Mouse (Mus musculus): ENCODE measurements around the gene Arpc1b.
A peak's percentile ranks its signal among the peaks of the same experiment; 100 is the strongest.
"Not testable (repeated sequence)": the region's sequence is repeated elsewhere in the genome, so short reads cannot be mapped to it uniquely, and the experiment has no call there.

The Arpc1b gene

DNA sequence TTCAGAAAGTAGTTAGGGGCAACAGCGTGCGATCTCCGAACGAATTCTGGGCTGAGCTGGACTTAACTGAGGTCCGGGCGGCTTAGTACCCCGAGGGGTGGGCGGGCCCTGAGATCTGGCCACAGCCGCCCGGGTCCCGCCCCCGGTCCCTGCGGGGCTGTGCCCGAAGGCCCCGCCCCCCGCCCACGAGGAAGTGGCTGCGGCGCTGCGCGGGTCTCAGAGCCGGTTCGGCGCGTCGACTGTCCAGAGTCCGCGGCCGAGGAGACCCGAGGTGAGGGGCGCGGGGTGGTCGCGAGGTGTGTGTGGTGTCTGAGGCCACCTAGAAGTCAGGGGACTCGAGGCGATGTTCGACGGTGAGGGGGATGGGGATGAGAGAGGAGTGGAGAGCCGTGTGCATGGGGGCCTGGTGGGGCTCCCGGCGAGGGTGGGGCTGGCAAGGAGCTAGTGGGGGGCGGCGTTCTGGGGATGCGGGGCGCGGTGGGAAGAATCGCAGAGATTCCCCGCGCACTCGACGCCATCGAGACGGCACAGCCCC is at the start of gene Arpc1b:
Arpc1b (plus strand) TSS at position 145 of the 535 bp plus-strand sequence.
- no peak for DNase-seq (ENCODE audit: low spot score in 2 of 2)

DNA sequence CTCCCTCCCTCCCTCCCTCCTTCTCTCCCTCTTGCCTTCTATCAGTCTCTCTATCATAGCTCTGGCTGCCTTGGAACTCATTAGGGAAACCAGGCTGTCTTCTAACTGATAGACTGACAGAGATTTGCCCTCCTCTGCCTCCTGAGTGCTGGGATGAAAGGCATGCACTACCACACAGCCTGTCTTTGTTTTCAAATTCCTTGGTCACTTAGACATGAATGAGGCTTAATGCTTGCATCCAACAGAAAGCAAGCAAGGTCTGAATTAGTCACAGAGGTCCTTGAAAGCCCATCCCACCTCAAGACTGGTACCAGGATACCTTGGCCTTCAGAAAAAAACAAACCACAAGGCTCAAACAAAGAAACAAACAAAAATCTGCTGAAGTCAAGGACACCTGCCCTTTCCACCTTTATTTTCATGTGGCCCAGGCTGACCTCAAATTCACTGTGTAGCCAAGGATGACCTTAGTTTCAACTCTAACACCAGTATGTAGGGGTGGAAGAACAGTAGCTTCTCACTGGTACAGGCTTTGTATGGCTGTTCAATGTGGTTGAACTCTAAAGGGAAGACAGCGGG is 49.2 kb upstream of the Arpc1b start:
- DNase-seq (ENCODE audit: low spot score in 2 of 2), result no peak

DNA sequence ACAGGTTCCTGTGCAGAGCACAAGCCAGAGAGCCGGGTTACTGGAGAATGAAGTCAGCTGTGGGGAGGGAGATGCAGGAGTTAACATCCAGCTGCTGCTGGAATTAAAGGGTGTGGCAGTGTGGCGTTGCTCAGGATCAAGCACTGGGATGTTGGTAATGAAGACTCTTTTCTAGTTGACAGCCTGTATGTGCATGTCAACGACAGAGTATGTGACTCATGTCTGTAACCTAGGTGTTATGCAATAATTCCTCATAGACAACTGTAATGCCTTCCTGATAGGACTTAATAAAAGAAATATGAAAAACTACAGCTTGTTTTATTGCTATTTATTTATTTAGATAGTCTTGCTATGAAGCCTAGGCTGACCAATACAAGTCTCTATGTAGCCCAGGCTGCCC is 45.2 kb upstream of the Arpc1b start:
- DNase-seq (ENCODE audit: low spot score in 2 of 2), result no peak

DNA sequence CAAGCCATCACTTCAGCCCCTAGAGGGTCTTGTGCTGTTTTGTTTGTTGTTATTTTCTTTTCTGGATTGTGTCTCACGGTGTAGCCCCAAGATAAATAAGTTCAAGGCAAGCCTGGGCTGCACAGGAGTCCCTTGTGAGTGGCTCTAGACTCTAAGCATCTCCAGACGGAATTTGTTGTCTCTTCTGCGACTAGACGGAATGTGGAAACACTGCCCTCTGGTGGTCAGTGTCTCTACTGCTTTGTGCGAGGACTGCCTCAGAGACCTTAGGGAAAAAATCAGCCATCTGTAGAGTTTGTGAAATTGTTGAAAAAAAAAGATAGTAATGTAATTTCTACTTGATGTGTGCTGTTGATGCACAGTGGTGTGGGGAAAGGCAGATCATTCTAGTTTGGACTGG is 44.3 kb upstream of the Arpc1b start:
- DNase-seq (ENCODE audit: low spot score in 2 of 2), result peak in 1 of 2 experiments; percentile 70

DNA sequence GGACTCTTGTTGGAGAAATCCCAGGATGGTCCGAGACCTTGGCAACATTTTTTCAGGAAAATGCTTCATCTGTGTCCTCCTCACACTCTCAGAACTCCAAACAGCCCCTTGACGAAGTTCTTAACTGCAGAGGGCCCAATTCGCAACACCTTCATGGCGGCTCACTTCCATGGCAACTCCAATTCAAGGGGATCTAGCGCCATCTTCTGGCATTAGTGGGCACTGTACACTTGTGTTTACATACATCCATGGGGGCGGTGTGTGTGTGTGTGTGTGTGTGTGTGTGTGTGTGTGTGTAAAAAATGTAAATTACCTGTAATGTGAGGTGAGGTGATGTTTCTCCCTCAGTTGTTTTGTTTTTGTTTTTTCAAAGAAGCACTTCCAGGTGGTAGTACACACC is 42.7 kb upstream of the Arpc1b start:
- DNase-seq (ENCODE audit: low spot score in 2 of 2), result no peak

DNA sequence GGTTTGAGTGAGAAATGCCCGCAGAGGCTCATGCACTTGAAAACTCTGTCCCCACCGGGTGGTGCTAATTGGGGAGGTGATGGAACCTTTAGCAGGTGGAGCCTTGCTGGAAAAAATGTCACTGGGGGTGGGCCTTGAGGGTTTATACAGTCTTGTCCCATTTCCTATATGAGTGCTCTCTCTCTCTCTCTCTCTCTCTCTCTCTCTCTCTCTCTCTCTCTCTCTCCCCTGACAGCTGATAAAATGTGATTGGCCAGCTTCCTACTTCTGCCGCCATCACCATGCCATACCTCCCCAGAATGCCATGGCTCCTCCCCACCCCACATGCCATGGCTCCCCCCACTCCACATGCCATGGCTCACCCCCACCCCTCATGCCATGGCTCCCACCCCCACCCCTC is 38.9 kb upstream of the Arpc1b start:
- DNase-seq (ENCODE audit: low spot score in 2 of 2), result no peak

DNA sequence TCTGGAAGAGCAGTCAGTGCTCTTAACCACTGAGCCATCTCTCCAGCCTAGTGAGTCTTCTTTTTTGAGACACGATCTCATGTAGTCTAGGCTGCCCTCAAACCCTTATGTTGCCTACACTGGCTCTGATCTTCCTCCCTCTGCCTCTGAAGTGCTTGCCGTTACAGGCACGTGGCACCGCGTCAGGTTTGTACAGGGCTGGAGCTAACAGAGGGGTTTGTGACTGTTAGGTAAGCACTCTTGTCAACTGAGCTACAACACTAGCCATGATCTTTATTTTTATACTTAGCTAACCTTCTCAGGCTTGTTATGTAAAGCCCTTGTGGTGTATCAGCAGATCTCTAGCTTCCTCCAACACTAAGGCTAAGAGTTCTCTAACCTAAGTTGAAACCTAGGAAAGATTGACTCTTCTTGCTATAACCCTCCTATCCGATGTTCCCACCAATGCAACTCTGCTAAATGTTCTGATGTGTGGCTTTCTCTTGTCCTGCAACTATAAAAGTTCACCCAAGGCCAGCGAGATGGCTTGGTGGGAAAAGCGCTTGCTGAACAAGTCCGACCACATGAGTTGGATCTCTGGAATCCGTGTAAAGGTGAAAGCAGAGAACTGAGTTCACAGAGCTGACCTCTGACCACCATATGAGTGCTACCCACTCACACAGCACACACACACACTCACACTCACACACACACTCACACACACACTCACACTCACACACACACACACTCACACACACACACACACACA is 32.0 kb upstream of the Arpc1b start:
- no peak for DNase-seq (ENCODE audit: low spot score in 2 of 2)

DNA sequence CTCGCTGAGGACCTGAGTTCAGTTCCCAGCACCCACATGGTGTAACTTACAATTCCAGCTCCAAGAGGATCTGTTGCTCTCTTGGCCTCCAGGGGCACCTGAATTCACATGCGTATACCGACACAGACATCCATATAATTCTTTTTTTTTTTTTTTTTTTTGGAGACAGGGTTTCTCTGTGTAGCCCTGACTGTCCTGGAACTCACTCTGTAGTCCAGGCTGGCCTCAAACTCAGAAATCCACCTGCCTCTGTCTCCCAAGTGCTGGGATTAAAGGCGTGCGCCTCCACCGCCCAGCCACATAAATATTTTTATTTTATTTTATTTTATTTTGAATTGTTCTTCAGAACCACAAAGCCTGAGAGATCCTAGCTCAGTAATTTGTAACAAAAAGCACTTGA is 30.8 kb upstream of the Arpc1b start:
- DNase-seq (ENCODE audit: low spot score in 2 of 2), result not testable (repeated sequence)

DNA sequence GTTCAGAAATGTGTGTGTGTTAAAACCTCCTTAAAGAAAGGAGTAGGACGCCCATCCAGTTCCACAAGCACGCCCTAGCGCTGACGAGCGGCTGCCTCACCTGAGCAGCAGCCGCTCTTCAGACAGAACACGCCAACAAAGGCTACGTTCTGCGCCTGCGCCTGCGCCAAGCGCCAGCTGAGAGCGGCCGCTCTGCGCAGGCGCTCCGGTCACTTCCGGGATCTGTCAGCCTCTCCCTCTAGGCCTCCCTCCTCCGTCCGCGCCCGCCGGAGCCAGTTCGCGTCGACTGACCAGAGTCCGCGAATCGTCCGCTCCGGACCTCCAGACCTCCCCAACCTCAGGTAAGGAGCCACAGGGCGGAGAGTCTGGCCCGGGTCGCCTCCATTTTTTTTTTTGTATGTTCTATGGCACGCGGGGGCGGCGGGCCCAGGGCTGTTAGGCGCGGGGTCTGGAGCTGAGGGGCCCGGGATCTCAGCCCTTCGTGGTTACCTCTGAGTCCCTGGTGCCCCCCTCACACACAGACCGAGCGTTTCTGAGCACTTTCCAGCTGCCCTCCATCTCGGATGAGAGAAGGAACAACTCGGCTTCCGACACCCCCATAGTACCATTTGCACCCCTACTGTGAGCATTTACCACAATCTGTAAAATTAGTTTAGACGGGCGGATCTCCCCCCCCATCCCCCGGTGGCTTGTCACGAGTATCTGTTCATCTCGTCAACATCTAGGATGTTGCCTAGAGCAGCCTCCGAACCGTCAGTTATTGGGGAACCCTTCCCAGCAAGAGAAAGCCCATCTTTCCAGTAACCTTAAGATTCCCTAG is 30.2 kb upstream of the Arpc1b start, which contains the start of the genes Arpc1a and Kpna7:
Arpc1a (plus strand) TSS at position 199 of the 820 bp plus-strand sequence.
Kpna7 (minus strand) TSS at position 399 of the 820 bp plus-strand sequence.
- DNase-seq (ENCODE audit: low spot score in 2 of 2), result peak; percentile 62 to 88

DNA sequence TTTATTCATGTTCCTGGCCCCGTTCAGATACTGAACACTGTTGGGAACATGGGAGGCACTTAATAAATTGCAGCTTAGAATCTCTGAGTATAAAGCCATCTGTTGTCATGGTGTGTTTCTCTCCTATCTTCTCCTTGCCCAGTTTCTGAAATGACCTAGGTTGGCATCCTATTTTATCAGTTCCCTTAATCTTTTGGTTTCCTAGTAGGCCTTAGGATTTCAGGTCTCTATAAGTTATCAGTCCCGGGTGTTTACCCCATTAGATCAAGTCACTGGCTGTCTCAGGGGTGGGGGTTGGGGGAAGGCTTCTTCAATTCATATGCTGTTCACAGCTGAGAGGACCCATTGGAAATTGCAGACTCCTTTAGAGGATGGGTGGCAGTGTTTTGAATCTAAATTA is 29.2 kb upstream of the Arpc1b start:
- no peak for DNase-seq (ENCODE audit: low spot score in 2 of 2)

DNA sequence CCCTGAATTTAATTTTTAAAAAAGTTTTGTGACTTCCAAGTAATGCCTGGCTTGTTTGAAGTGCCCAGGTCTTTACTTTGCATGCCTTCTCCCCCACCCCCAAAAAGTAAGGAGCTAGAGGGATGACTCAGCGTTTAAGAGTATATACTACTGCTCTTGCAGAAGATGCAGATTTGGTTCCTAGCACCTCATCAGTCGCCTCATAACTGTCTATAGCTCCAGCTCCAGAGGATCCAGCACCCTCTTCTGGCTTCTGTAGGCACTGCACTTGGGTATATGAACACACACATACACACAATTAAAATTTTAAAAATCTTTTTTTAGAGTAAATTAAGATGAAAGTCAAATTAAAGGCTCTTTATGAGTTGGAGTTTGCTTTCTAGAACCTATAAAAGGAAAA is 25.8 kb upstream of the Arpc1b start:
- no peak for DNase-seq (ENCODE audit: low spot score in 2 of 2)

DNA sequence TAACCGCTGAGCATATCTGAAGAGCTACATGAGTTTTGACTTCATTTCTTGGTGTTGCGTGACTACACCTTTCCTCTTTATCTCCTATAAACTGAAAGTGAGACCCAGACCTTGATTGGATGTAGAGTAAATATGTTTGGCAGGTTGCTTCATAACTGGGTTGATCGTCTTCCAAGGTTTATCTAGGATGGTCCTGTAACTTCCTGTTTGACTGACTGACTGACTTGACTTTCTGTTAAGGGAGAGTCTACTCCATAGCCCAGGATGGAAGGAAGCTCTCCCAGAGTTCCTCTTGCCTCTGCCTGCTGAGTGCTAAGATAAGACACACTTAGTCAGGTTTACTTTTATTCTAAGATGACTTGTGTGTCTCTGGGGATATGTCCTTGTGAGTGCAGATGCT is 24.1 kb upstream of the Arpc1b start:
- DNase-seq (ENCODE audit: low spot score in 2 of 2), result no peak

DNA sequence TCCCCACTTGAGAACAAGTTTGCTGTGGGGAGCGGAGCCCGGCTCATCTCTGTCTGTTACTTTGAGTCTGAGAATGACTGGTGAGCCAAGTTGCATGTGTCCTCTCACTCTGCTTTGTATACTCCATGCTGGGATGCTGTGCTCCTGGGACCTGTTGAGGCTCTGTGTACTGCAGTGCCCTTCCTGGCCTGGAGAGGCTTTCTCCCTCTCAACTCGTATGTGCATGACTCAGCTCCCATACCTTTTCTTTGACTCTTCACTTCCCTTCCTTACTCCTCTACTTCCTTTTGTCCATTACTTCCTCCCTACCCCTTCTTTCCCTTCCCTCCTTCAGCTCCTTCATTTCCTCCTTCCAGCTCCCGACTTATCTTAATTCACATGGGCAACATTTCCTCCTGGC is 17.8 kb upstream of the Arpc1b start:
- DNase-seq (ENCODE audit: low spot score in 2 of 2), result no peak

DNA sequence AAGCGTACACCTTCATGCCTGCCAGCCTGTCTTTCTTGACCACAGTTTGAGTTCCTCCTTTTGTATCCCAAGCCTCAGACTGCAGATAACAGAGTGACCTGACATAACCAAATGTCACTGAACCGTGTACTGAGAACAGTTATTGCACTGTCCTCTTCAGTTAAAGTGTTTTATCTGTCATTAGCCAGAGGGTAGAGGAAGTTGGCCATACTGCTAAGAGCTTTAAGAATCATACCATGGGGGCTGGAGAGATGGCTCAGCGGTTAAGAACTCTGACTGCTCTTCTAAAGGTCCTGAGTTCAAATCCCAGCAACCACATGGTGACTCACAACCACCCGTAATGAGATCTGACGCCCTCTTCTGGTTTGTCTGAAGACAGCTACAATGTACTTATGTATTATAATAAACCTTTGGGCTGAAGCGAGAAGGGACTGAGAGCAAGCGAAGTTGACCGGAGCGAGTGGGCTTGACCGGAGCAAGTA is 15.6 kb upstream of the Arpc1b start:
- DNase-seq (ENCODE audit: low spot score in 2 of 2), result no peak

DNA sequence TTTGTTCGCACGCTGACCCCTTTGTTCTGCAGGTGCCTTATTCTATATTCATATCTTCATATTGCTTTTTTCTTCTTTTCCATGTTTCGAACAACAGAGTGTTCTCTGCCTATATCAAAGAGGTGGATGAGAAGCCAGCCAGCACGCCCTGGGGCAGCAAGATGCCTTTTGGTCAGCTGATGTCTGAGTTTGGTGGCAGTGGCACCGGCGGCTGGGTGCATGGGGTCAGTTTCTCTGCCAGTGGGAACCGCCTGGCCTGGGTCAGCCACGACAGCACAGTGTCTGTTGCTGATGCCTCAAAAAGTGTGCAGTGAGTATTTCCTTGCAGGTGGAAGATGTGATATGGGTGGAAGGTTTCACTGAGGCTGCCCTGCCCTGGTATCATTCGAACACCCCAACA is 13.1 kb upstream of the Arpc1b start:
- DNase-seq (ENCODE audit: low spot score in 2 of 2), result no peak

DNA sequence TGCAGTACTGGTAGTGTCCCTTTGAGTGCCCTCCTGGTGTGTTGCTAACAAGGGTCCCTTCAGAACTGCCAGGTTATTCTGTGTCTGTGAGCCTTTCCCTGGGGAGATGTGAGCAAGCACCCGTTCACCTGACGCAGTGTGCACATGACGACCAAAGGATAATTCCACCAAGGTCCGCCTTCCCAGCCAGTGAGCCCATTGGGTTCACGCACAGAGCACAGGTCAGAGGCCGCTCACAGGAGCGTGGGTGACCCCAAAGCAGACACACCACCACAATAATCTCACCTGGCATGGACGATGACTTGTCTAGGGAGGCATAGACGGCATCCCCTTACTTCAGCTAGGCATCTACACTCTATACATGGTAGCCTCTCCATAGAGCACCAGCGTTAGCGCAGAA is 12.6 kb upstream of the Arpc1b start:
- not testable (repeated sequence) for DNase-seq (ENCODE audit: low spot score in 2 of 2)

DNA sequence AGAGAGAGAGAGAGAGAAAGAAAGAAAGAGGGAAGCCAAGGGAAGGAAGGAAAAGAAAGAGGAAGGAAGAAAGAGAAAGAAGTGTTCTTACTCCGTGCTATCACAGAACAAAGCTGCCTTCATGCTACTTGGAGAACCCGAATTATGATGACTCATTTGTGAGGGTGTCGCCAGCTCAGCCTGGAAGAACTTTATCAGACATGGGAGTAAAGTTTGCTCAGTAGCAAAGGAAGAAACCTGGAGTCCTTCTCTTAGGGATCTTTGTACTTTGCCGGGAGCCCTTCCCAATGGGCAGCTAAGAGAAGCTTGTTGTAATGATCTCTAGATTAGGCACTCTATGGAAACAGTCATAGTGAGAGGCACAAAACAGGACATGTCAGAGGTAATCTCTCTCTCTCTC is 11.3 kb upstream of the Arpc1b start:
- no peak for DNase-seq (ENCODE audit: low spot score in 2 of 2)

DNA sequence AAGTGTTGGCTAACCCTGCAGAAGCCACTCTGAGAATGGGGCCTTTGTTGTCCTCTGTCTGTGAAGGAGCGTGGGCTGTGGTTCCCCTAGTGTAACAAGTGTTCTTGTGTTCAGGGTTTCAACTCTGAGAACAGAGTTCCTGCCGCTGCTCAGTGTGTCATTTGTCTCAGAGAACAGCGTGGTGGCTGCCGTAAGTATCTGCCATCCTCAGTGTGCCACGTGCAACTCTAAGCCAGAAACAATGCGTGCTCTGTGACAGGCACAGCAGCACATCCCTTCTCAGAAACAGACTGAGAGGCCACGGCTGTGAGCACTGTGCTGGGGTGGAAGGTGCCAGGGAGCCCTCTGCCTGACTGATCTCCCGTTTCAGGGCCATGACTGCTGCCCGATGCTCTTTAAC is 9.7 kb upstream of the Arpc1b start:
- peak; percentile 50 to 57 for DNase-seq (ENCODE audit: low spot score in 2 of 2)

DNA sequence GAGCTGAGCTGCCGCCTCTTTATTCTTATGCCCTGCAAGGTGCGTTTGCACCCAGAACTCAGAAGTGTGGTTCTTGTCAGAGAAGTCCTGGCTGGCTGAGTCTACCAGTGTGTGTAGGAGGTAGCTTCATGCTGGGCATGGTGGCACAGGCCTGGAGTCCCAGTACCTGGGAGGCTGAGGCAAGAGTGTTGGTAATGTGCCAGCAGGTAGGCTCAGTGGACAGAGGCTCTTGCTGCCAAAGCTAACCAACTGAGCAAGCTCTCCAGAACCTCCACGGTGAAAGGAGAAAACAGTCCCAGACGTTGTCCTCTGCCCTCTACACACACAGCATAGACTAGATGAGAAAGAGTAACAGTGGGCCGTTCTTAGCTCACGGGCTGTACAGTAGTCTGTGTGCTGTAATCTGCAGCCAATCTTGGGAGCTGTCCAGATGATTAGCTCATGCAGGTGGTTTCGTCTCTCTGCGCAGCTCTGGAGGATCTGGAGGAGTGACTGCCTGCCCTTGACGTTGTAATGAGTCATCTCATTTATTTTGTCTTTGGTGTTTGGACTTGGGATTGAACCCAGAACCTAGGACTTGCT is 8.2 kb upstream of the Arpc1b start:
- DNase-seq (ENCODE audit: low spot score in 2 of 2), result no peak

DNA sequence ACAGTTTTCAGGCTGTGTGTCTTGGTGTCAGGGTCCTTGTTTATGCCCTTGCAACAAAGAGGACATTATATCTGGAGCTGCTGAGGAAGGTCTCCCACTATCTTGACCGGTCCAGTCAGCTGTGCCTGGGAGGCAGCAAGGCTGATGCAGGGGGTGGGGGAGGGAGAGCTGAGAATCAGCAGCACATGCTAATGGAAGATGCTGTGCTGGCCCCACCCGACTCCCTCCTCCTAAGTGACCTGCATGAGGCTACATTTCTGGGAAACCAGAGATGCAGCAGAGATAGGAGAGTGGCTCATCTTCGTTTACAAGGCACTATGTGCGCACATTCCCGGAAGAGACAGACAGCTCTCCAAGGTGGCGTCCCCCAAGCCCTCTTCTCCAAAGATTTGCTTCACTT is 3.6 kb upstream of the Arpc1b start:
- DNase-seq (ENCODE audit: low spot score in 2 of 2), result no peak

DNA sequence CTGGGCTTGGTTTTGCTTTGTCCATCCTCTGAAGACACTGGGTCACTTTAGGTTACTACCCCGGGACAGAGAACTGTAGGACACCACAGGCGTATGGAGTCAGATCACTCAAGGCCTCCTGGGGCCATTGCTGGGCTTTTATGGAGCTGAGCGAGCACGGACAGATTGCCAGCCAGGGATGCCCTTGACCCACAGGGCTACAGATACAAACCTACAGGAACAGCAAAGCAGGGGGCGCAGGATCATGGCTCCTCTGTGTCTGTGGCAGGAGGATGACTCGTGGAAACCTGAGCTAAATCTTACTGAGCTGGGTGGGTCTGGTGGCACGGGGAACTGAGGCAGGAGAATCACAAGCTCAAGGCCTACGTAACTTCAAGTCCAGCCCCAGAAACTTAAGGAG is 1.4 kb upstream of the Arpc1b start:
- no peak for DNase-seq (ENCODE audit: low spot score in 2 of 2)

DNA sequence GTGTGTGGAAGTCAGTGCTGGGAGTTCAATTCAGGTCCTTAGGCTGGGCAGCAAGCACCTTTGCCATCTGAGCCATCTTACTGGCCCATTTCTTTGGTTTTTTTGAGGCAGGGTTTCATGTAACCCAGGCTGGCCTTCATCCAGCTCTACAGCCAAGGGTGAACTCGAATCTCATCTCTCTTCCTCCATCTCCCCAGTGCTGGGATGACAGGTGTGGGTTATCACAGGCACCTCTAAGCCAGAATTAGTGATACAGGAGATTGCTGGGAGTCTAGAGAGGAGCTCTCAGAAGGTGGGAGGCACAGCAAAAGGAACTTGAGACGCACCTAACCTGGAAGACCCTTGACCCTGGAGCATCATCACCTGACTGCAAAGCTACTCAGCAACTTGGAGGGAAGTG is 599 bp upstream of the Arpc1b start:
- DNase-seq (ENCODE audit: low spot score in 2 of 2), result no peak
